Mouse (Mus musculus) neural tube, embryonic 10.5 days (tissue): ENCODE measurements at regions not wholly inside any gene's neighbourhood (a gene's known extent, or its start where the extent isn't known, plus 50 kb on each side); places are given as distances from the start of the nearest gene placed in this dataset.

ENCODE experiments used
- DNase-seq: peaks from one replicate; pipeline ENCODE4 v3.0.0-alpha.2; 2017; ENCODE audit warnings: low spot score; ENCODE audit errors: extremely low spot score

DNA sequence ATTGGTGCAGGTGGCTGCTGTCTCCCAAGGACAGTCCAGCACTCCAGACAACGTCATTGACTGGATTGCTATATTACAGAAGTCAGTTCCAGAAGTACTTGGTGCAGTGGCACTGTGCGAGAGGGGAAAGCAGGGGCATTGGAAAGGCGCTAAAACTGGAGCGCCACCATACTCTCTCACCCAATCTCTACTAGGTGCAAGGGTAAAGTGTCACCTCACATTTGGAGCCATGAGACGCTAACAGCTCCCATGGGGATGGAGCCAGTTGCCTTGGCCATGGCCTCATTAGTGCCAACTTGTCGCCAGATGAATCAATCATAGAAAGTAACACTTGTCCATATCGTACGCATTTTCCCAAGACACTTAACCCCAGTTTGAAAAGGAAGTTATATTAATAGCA is 1617.2 kb upstream of the Gulo start:
- no peak for DNase-seq

- DNase-seq, result no peak
These were observed 1615.0 kb upstream of the Gulo start for GRCm38 (mm10) chr14:67623841-67624480.

DNA sequence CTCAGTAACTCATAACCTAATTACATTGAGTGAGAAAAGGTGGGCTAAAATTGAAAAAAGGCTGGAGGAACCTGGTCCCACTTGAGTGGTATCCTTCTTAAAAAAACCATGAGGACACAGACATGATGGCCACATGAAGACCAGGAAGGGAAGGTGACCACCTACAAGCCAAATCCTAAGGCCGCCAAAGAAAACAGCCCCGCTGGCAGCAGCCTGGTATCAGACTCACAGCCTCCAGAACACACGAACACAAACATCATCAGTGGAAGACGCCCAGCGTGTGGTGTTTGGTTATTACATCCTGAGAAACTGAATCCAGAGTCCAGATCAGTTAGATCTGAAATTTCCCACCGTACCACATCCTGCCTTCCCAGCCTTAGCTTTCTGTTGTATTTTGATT is 1613.9 kb upstream of the Gulo start:
- DNase-seq, result no peak

DNA sequence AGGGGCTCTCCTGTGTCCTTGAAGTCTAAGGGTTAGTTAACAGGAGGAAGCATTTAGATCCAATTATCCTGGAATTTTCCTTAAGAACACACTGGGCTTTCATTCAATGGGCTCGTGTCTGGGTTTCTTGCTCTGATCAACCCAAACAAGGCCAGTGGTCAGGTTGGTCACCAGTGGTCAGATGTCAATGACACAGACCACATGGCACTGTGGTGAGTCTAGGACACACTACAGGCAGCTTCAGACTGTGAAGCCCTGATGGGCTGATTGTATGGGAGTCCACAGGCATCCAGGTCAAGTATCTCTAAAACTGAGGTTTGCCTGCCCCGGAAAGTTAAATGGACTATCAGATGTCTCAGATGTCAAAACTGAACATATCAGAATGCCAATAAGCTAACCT is 1612.5 kb upstream of the Gulo start:
- no peak for DNase-seq

DNA sequence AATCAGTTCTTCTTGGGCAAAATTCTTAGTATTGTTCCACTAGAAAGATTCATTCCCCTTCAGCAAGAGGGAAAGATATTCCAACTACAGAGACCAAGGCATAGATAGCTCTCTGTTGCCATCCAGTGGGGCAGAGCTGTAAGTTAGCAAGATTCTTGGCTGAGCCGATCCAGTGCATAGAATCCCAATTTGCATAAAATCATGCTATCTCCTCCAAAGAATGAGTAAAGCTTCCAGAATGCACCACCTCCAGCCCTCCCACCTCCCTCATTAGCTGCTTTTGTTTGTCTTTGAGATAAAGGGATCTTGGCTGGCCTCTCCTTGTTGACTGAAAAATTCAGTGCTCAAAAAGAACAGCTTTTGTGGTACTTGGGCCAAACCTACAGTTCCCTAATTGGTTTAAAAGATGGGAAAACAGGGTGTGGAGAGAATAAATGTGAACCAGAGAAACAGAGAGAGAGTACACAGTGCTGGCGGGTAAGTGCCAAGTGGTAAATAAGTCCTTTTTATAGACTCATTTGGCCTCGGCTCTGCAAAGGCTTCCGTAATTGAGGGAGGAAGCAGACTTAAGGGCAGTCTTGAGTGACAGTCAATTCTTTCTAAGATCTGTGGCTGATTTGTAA is 1612.0 kb upstream of the Gulo start:
- DNase-seq, result peak; percentile 48

DNA sequence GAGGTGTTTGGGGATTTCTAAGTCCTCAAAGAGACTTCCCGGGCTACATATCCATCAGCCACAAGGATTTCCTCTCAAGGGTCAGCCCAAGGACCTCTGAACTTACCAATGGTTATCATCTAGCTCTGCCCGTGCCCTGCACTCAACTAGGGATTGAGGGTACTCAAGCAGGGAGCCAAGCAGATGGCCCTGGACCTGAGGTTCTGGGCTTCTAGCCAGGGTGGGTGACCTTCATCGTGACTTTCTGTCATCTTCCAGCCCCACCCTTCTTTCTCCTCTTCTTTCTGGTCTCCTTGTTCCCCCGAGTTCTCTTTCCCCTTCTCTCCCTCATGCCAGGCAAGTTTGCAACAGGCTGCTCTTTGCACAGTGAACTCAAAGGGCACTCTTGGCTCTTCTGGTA is 1610.6 kb upstream of the Gulo start:
- no peak for DNase-seq

DNA sequence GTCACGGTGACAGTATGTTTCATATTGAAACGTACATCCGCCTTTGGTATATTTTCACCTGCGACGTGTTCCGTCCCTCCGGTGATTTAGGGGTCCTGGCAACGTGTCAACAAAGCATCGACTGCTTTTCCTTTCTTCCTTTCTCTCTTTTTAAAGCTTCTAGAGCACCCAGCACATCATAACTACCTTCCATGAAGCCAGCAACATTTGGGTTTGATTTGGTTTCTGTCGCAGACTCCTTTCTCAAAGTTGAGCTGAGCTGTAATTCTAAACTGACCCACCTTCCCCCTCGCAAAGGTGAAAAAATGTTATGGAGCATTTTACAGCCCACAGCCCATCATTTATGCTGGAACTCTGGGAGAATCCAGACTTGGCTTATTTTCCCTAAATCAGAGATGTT is 1605.4 kb upstream of the Gulo start:
- no peak for DNase-seq

GRCm38 (mm10) chr14:67613691-67614090 is 1604.7 kb upstream of the Gulo start:
- DNase-seq, result no peak

DNA sequence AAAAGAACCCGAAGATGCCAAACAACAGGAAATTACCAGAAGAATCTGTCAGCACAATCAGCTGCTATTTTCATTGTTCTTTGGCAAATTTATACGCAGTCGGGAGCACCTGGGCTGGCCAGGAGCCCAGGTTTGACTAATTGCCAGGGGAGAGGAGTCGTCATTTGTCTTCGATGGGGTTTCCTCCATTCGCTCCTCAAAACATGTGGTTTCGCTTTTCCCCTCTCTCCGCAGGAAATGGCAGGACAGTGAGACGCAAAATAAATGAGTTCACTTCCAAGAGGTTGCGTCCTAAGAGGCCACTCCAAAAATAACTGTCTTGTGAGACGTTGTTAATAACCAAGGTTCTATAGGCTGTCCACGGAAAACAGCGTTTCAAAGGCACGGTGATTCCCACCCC is 1604.2 kb upstream of the Gulo start:
- peak; percentile 41 for DNase-seq

DNA sequence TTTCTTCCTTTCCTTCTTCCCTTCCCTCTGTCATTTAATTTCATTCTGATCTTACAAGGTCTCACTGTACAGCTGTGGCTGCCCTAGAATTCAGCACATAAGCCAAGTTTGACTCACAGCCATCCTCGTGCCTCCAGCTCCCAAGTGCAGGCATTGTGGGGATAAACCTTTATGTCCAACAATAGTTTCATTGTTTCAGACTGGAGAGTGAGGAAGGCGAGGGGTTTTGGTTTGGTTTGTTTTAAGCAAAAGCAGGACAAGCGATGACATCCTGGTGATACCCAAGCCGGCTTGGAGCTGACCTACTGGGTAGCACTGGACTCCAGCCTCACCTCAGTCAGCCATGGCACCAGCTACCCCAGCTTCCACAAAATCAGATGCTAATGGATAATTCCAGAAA is 1603.5 kb upstream of the Gulo start:
- no peak for DNase-seq

DNA sequence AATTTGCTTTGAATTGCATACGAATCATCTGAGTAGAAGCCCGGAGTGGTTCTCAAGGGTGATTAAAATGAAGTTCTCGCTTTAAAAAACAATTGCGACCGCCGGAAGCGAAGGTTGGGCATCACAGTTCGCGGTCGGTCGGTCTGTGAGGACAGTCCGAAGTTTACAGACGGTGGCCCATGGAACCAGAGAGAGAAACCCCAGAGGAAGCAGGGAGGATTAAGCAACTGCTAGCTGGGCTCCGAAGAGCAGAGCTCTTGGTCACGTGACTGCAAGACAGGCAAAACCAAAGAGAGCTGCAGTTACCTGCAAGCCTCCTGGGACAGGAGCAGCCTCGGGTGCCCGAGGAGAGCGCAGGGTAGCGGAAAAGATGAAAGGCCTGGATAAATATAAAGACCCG is 1599.3 kb upstream of the Gulo start:
- DNase-seq, result no peak

- DNase-seq, result no peak
These were observed 1594.0 kb upstream of the Gulo start for GRCm38 (mm10) chr14:67602960-67603359.

DNA sequence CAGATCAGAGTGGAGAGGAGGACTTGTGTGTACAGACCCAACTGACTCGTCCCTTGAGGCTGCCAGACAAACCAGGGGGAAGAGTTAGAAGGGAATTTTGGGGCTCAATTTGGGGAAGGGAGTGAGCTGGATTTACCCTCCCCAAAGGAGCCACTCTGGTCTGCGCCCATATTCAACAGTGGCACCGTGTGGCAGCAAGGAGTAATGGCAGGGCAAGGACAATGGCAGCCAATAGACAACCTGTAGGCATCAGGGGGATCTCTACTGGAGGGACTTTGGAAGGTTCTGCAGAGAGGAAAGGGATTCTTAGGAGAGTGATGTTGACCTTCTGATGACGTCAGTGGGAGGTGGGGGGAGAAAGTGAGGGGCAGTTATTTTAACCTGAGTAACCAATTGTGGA is 1590.7 kb upstream of the Gulo start:
- no peak for DNase-seq

- DNase-seq, result no peak
These were observed 1579.6 kb upstream of the Gulo start for GRCm38 (mm10) chr14:67588627-67589026.

DNA sequence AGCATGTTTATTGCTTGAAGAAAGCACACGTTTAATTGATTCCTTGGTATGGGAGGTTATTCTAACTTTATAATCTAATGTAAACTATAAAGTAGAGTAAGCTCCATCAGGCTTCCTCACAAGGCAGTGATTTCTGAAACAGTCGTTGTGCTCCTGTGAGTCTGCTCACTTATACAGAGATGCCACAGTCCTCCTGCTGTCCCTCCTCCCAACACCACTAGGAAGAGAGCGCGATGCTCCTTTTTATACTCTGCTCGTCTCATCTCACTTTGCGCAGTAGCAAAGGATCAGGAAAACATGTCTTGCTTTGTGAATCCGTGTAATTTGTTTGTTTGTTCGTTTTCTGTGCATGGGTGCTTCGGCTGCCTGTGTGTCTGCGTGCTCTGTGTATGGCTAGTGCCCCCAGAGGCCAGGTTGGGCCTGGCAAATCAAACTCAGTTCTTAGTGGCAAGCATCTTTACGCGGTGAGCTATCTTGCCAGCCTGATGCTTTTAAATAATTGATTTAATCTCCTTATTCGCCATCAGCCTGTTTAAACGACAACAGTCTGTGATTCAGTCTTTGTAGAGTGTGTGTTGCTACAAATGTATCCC is 1575.5 kb upstream of the Gulo start:
- no peak for DNase-seq

DNA sequence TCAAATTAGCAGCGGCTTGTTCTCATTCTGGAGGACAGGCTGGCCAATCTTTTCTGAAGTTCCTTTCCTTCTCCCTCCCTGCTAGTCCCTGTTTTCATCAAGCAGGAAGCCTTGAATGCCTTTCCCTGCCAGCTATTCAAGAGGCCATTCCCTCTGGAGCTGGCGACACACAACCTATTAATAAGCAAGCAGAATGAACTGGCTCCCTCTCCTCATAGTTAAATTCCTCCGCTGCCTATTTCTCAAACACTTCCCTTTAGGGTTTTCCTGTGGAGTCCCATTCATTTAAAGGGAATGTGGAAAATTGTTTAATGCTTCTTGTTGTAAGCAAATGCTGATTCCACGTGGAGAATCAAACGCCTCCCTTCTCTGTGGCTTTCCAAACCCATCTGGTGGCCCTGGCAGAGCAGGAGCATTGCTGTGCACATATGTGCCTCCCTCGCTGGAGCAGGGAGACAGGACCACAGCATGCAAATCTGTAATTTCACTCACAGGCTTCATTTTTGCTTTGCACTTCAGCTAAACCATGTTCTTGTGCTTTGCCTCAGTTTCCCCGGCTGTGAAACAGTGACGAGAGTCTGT is 1573.3 kb upstream of the Gulo start:
- no peak for DNase-seq

- no peak for DNase-seq
These were observed 1565.4 kb upstream of the Gulo start for GRCm38 (mm10) chr14:67574346-67574949.

DNA sequence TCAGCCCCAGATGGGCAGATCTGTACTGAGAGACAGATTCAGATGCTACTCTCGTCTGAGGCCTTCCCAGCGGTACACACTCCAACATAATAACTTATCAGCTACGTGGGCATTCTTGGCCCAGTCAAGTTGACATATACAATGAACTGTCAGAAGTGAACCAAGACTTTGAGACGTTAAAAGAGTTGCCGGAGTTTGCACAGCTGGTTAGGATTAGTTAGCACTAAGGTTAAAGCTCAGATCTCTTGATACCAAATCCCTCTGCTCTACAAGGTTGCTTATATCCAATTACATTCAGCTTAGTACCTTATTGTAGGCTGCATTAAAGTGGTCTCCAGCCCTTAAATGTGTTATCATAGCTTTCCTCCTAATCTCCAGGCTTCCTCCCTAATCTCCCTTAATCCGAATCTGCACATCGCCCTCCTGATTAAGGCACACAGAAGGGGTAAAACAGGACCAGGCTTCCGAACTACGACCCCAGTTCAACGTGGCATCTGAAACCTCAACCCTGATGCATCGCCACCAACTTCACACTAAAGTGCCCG is 1564.5 kb upstream of the Gulo start:
- DNase-seq, result no peak

- peak; percentile 52 for DNase-seq
These were observed 1560.8 kb upstream of the Gulo start for GRCm38 (mm10) chr14:67569744-67570322.

- peak; percentile 75 for DNase-seq
These were observed 1560.1 kb upstream of the Gulo start for GRCm38 (mm10) chr14:67568896-67569743.

DNA sequence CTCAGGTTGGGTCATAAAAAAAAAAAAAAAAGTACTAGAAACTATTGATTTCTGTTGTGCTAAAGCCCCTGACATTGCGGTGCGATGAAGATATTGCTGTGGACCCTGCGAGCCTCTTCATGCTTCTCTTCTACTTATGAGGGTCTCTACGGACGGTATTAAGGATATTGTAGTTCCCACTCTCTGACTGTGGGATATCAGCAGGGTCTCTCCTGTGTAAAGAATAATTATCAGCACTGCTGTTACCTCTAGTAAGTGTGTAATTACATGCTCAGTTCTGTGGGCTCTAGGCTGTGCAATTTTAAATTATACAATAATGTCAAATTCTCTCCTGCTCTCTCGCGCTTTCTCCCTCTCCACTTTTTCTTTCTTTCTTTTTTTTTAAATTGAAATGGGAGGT is 1545.9 kb upstream of the Gulo start:
- DNase-seq, result no peak
